Mouse (Mus musculus) kidney, postnatal 0 days (tissue): ENCODE results near the gene Snrpg. TPM values are rescaled to one million over a fixed set of nuclear protein-coding genes. Genes with fewer than 3 reads are reported as not detected.
"Not testable (repeated sequence)": the region's sequence is repeated elsewhere in the genome, so short reads cannot be mapped to it uniquely, and the experiment has no call there.

Experiments
- ATAC-seq: fragments of 200-750 bp; cut with Nextera tagmentation; replicated peaks from 2 replicates; pipeline ENCODE4 v1.8.0; 2017; ENCODE audit warnings: low read depth, moderate number of reproducible peaks, moderate TSS enrichment, moderate library complexity; ENCODE audit not compliant: low FRiP score
- DNase-seq: peaks from one replicate; pipeline ENCODE4 v3.0.0-alpha.2; 2016; ENCODE audit warnings: low spot score
- H3K27ac ChIP-seq: fragments of 300-500 bp; sonication (generic); 2 replicates; pipeline ENCODE4 v1.5.1; 2014; ENCODE audit warnings: mild to moderate bottlenecking
- H3K27me3 ChIP-seq: fragments of 300-500 bp; sonication (generic); 2 replicates; pipeline ENCODE4 v1.6.1; 2014; ENCODE audit warnings: low read length, mixed read lengths; ENCODE audit not compliant: insufficient read depth
- H3K36me3 ChIP-seq: fragments of 300-500 bp; sonication (generic); 2 replicates; pipeline ENCODE4 v1.6.1; 2014; ENCODE audit warnings: low read length, mixed read lengths; ENCODE audit not compliant: insufficient read depth
- H3K4me1 ChIP-seq: fragments of 300-500 bp; sonication (generic); replicated peaks from 2 replicates; pipeline ENCODE4 v1.6.1; 2014; ENCODE audit warnings: antibody characterized with exemption, low read length, mixed read lengths; ENCODE audit not compliant: insufficient read depth
- H3K4me2 ChIP-seq: fragments of 300-500 bp; sonication (generic); 2 replicates; pipeline ENCODE4 v1.6.1; 2014; ENCODE audit warnings: mild to moderate bottlenecking, low read length, moderate library complexity, mixed read lengths
- H3K4me3 ChIP-seq: fragments of 300-500 bp; sonication (generic); replicated peaks from 2 replicates; pipeline ENCODE4 v1.5.1; 2014; ENCODE audit warnings: low read depth, low read length
- H3K9ac ChIP-seq: fragments of 300-500 bp; sonication (generic); 2 replicates; pipeline ENCODE4 v1.6.1; 2014; ENCODE audit warnings: low read depth, low read length
- H3K9me3 ChIP-seq: fragments of 300-500 bp; sonication (generic); replicated peaks from 2 replicates; pipeline ENCODE4 v1.6.1; 2016; ENCODE audit warnings: low read length, inconsistent platforms, mixed read lengths
- CTCF ChIP-seq: IDR thresholded peaks from 2 replicates; pipeline ENCODE4 v1.5.1; 2016; ENCODE audit warnings: antibody characterized with exemption, low read depth, mild to moderate bottlenecking, moderate library complexity
- WGBS: fragments of 180-500 bp; shearing (Covaris S2); extraction: QIAGEN DNeasy Blood & Tissue Kit; methylation state at CpG from one replicate; pipeline ENCODE4 v1.1.7; 2014; 5-methylcytosine and 5-hydroxymethylcytosine counted together
- polyA plus RNA-seq: library from polyadenylated mRNA; unstranded; fragments of >200 nt; fragmentation: Nextera tagmentation; extraction: Ambion mirVana; gene quantifications from 2 replicates; pipeline ENCODE4 v1.2.1, GENCODE M21; 2015

The Snrpg gene
- polyA plus RNA-seq, 1 experiment from 2014 or later, result 543 TPM

- Histone ChIP-seq H3K9ac (peak overlapping the region; percentile 93; the same call in 1 of the 2 replicates), H3K4me2 (peak overlapping the region; percentile 72; the same call in 1 of the 2 replicates), H3K4me3 (no peak overlapping the region; the same call in 1 of the 2 replicates), H3K4me1 (peaks cover 19% of the 10 kb centered on the region), H3K36me3 (0 out of 2 replicates have a peak, but pooled peaks cover 3% of the 10 kb centered on the region), H3K27me3 (no peaks in the 10 kb centered on the region), H3K9me3 (no peaks in the 10 kb centered on the region), H3K27ac (peak overlapping the region; percentile 87; the same call in 1 of the 2 replicates)
- ATAC-seq (no peak), DNase-seq (no peak)
- WGBS, result 68% methylated on average over 3 of the region's 3 CpGs
- peak; percentile 63 for TF ChIP-seq CTCF
Observed at GRCm38 (mm10) chr6:86370093-86370713, 901 bp upstream of the Snrpg start.

- Histone ChIP-seq H3K9ac (peak overlapping the region; percentile 93), H3K27me3 (no peaks in the 10 kb centered on the region), H3K4me1 (peaks cover 19% of the 10 kb centered on the region), H3K4me2 (peak overlapping the region; percentile 72), H3K4me3 (peak overlapping the region; percentile 72), H3K27ac (peak overlapping the region; percentile 87), H3K36me3 (0 out of 2 replicates have a peak, but pooled peaks cover 4% of the 10 kb centered on the region), H3K9me3 (no peaks in the 10 kb centered on the region)
- WGBS, result under 1% methylated on average over 50 of the region's 50 CpGs
- TF ChIP-seq CTCF, result no peak
- peak; percentile 95 for ATAC-seq
- peak; percentile 98 for DNase-seq
Observed at GRCm38 (mm10) chr6:86371340-86371911, 322 bp downstream of the Snrpg start.

- peak overlapping the region; percentile 93 for H3K9ac ChIP-seq
- peak overlapping the region; percentile 72 for H3K4me3 ChIP-seq
- no peaks in the 10 kb centered on the region for H3K27me3 ChIP-seq
- H3K4me2 ChIP-seq, result peak overlapping the region; percentile 72
- no peaks in the 10 kb centered on the region for H3K9me3 ChIP-seq
- TF ChIP-seq CTCF, result no peak
- H3K4me1 ChIP-seq, result peaks cover 19% of the 10 kb centered on the region
- ATAC-seq (no peak), DNase-seq (no peak)
- WGBS, result 4% methylated on average over 12 of the region's 12 CpGs
- no peak overlapping the region for H3K27ac ChIP-seq
- H3K36me3 ChIP-seq, result 0 out of 2 replicates have a peak, but pooled peaks cover 11% of the 10 kb centered on the region
Observed at GRCm38 (mm10) chr6:86371950-86372516, 929 bp downstream of the Snrpg start.

- H3K4me3 ChIP-seq, result no peak overlapping the region
- no peak for TF ChIP-seq CTCF
- H3K9me3 ChIP-seq, result no peaks in the 10 kb centered on the region
- H3K4me1 ChIP-seq, result peaks cover 19% of the 10 kb centered on the region
- peaks cover 20% of the 10 kb centered on the region; the same call in 1 of the 2 replicates for H3K36me3 ChIP-seq
- ATAC-seq (no peak), DNase-seq (no peak)
- WGBS, result 94% methylated on average over 6 of the region's 6 CpGs
- H3K27ac ChIP-seq, result no peak overlapping the region
- H3K4me2 ChIP-seq, result no peak overlapping the region
- no peaks in the 10 kb centered on the region for H3K27me3 ChIP-seq
- H3K9ac ChIP-seq, result no peak overlapping the region
Observed at GRCm38 (mm10) chr6:86373556-86373955, 2.5 kb downstream of the Snrpg start.

GRCm38 (mm10) chr6:86378341-86378740, 7.2 kb downstream of the Snrpg start:
- Histone ChIP-seq H3K9me3 (no peaks in the 10 kb centered on the region), H3K4me2 (no peak overlapping the region), H3K4me1 (no peaks in the 10 kb centered on the region), H3K9ac (no peak overlapping the region), H3K4me3 (no peak overlapping the region), H3K27me3 (no peaks in the 10 kb centered on the region), H3K36me3 (peaks cover 25% of the 10 kb centered on the region; the same call in 1 of the 2 replicates), H3K27ac (no peak overlapping the region)
- WGBS, result 89% methylated on average over 3 of the region's 3 CpGs
- TF ChIP-seq CTCF, result no peak
- no peak for ATAC-seq
- no peak for DNase-seq

- not testable (repeated sequence) for H3K4me2 ChIP-seq, H3K4me3 ChIP-seq, H3K27ac ChIP-seq, ATAC-seq, H3K9me3 ChIP-seq, H3K4me1 ChIP-seq, H3K27me3 ChIP-seq, H3K9ac ChIP-seq, DNase-seq
- H3K36me3 ChIP-seq, result peaks cover 25% of the 10 kb centered on the region; the same call in 1 of the 2 replicates
- WGBS, result 82% methylated on average over 7 of the region's 8 CpGs
Observed at GRCm38 (mm10) chr6:86380112-86380511, 9.0 kb downstream of the Snrpg start.
